Mouse (Mus musculus): ENCODE results near the gene Eps8.

Eps8 gene

GRCm38 (mm10) chr6:137654776-137655175 is at the start of gene Eps8:
Gene Eps8, minus strand, starts transcription at chr6:137654876.
- DNase-seq (ENCODE audit: low spot score in 2 of 2) = no peak

GRCm38 (mm10) chr6:137703431-137703830 is 48.8 kb upstream of the Eps8 start:
- no peak for DNase-seq (ENCODE audit: low spot score in 2 of 2)

- DNase-seq (ENCODE audit: low spot score in 2 of 2) = no peak
These were observed 48.2 kb upstream of the Eps8 start for GRCm38 (mm10) chr6:137702918-137703317.

GRCm38 (mm10) chr6:137702186-137702585 is 47.5 kb upstream of the Eps8 start:
- no peak for DNase-seq (ENCODE audit: low spot score in 2 of 2)

- no peak for DNase-seq (ENCODE audit: low spot score in 2 of 2)
These were observed 44.8 kb upstream of the Eps8 start for GRCm38 (mm10) chr6:137699434-137699833.

GRCm38 (mm10) chr6:137696445-137697204 is 41.9 kb upstream of the Eps8 start:
- DNase-seq (ENCODE audit: low spot score in 2 of 2) = no peak

- no peak for DNase-seq (ENCODE audit: low spot score in 2 of 2)
These were observed 40.4 kb upstream of the Eps8 start for GRCm38 (mm10) chr6:137695046-137695445.

GRCm38 (mm10) chr6:137694310-137694709 is 39.6 kb upstream of the Eps8 start:
- DNase-seq (ENCODE audit: low spot score in 2 of 2) = no peak

- no peak for DNase-seq (ENCODE audit: low spot score in 2 of 2)
These were observed 36.0 kb upstream of the Eps8 start for GRCm38 (mm10) chr6:137690550-137691119.

GRCm38 (mm10) chr6:137688506-137689105 is 33.9 kb upstream of the Eps8 start:
- DNase-seq (ENCODE audit: low spot score in 2 of 2) = no peak

- no peak for DNase-seq (ENCODE audit: low spot score in 2 of 2)
These were observed 33.4 kb upstream of the Eps8 start for GRCm38 (mm10) chr6:137688079-137688478.

- DNase-seq (ENCODE audit: low spot score in 2 of 2) = no peak
These were observed 33.0 kb upstream of the Eps8 start for GRCm38 (mm10) chr6:137687667-137688066.

GRCm38 (mm10) chr6:137682629-137683028 is 28.0 kb upstream of the Eps8 start:
- no peak for DNase-seq (ENCODE audit: low spot score in 2 of 2)

- no peak for DNase-seq (ENCODE audit: low spot score in 2 of 2)
These were observed 26.3 kb upstream of the Eps8 start for GRCm38 (mm10) chr6:137681000-137681399.

GRCm38 (mm10) chr6:137676581-137676980 is 21.9 kb upstream of the Eps8 start:
- no peak for DNase-seq (ENCODE audit: low spot score in 2 of 2)

- no peak for DNase-seq (ENCODE audit: low spot score in 2 of 2)
These were observed 20.9 kb upstream of the Eps8 start for GRCm38 (mm10) chr6:137675556-137675955.

- no peak for DNase-seq (ENCODE audit: low spot score in 2 of 2)
These were observed 18.6 kb upstream of the Eps8 start for GRCm38 (mm10) chr6:137673301-137673700.

GRCm38 (mm10) chr6:137671561-137671960 is 16.9 kb upstream of the Eps8 start:
- no peak for DNase-seq (ENCODE audit: low spot score in 2 of 2)

GRCm38 (mm10) chr6:137670820-137671219 is 16.1 kb upstream of the Eps8 start:
- no peak for DNase-seq (ENCODE audit: low spot score in 2 of 2)

GRCm38 (mm10) chr6:137669876-137670275 is 15.2 kb upstream of the Eps8 start:
- no peak for DNase-seq (ENCODE audit: low spot score in 2 of 2)

GRCm38 (mm10) chr6:137669433-137669832 is 14.8 kb upstream of the Eps8 start:
- DNase-seq (ENCODE audit: low spot score in 2 of 2) = no peak

- no peak for DNase-seq (ENCODE audit: low spot score in 2 of 2)
These were observed 13.7 kb upstream of the Eps8 start for GRCm38 (mm10) chr6:137668331-137668730.

GRCm38 (mm10) chr6:137667665-137668064 is 13.0 kb upstream of the Eps8 start:
- DNase-seq (ENCODE audit: low spot score in 2 of 2) = no peak

Data from frontal cortex, postnatal 36 days (tissue).